Mouse (Mus musculus): ENCODE measurements around the gene Btbd35f14. TPM values are rescaled to one million over a fixed set of nuclear protein-coding genes. Genes with fewer than 3 reads are reported as not detected.
"Not testable (repeated sequence)": the region's sequence is repeated elsewhere in the genome, so short reads cannot be mapped to it uniquely, and the experiment has no call there.

The Btbd35f14 gene
- polyA plus RNA-seq (2012; rRNA removed) = not detected in 2 replicates

DNA sequence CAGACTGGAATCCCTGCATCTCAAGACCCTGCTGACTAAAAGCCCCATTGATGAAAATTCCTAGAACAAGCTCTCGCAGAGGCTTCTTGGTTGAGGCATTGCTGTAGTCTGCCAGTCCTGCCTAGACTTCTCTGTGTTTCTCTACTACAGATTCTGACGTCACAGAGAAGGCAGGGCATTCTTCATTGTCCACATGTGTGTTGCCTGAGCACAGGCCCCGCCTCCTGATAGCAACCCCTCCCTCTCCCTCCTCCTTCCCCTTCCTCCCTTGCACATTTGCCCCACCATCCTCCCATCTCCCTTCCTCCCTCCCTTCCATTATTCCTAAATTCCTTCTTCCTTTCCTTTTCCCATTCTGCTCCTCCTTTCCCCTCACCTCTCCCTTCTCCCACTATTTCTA lies at the start of gene Btbd35f14:
Btbd35f14 (minus strand) TSS at position 101 of the 400 bp plus-strand sequence.
- not testable (repeated sequence) for H3K4me3 ChIP-seq (ENCODE audit: insufficient read depth, low read length); H3K4me1 ChIP-seq (ENCODE audit: control insufficient read depth, insufficient read depth, low read length); H3K27ac ChIP-seq (ENCODE audit: insufficient read depth, low read length)

DNA sequence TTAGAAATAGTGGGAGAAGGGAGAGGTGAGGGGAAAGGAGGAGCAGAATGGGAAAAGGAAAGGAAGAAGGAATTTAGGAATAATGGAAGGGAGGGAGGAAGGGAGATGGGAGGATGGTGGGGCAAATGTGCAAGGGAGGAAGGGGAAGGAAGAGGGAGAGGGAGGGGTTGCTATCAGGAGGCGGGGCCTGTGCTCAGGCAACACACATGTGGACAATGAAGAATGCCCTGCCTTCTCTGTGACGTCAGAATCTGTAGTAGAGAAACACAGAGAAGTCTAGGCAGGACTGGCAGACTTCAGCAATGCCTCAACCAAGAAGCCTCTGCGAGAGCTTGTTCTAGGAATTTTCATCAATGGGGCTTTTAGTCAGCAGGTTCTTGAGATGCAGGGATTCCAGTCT lies 45.3 kb downstream of the Btbd35f14 start, which contains the start of gene Btbd35f13:
Btbd35f13 (plus strand) TSS at position 301 of the 400 bp plus-strand sequence.
- not testable (repeated sequence) for H3K27ac ChIP-seq (ENCODE audit: insufficient read depth, low read length); H3K4me1 ChIP-seq (ENCODE audit: control insufficient read depth, insufficient read depth, low read length); H3K4me3 ChIP-seq (ENCODE audit: insufficient read depth, low read length)

Other genes starting within 250 kb of the Btbd35f14 start
- gene Btbd35f15, start 125.0 kb downstream of the Btbd35f14 start, polyA plus RNA-seq (2012; rRNA removed) = not detected in 2 replicates
- not detected in 2 replicates for gene Btbd35f13, start 45.2 kb downstream of the Btbd35f14 start, polyA plus RNA-seq (2012; rRNA removed)